Mouse (Mus musculus): Measurements from ENCODE around the gene Gm17545. TPM values are rescaled to one million over a fixed set of nuclear protein-coding genes. Genes with fewer than 3 reads are reported as not detected.
A peak's percentile ranks its signal among the peaks of the same experiment; 100 is the strongest.

Gene Gm17545
- polyA plus RNA-seq, 1 experiment from 2014 or later, result not detected

- Histone ChIP-seq H3K36me3 (no peaks in the 10 kb centered on the region), H3K27ac (no peak overlapping the region), H3K4me2 (no peak overlapping the region), H3K4me3 (no peak overlapping the region), H3K9ac (no peak overlapping the region), H3K4me1 (peaks cover 11% of the 10 kb centered on the region), H3K9me3 (no peaks in the 10 kb centered on the region), H3K27me3 (no peaks in the 10 kb centered on the region)
- WGBS, result 71% methylated on average over 10 of the region's 10 CpGs
- ATAC-seq (ENCODE audit: insufficient number of reproducible peaks, low FRiP score, low TSS enrichment, low read depth), result no peak
Measured at GRCm38 (mm10) chr9:22424196-22424595, 29.9 kb upstream of the Gm17545 start.

GRCm38 (mm10) chr9:22424719-22425118, 29.4 kb upstream of the Gm17545 start:
- 92% methylated on average over 4 of the region's 4 CpGs for WGBS
- H3K9me3 ChIP-seq, result no peaks in the 10 kb centered on the region
- no peaks in the 10 kb centered on the region for H3K27me3 ChIP-seq
- H3K36me3 ChIP-seq, result no peaks in the 10 kb centered on the region
- no peak for ATAC-seq (ENCODE audit: insufficient number of reproducible peaks, low FRiP score, low TSS enrichment, low read depth)
- no peak overlapping the region for H3K4me3 ChIP-seq
- H3K4me2 ChIP-seq, result no peak overlapping the region
- no peak overlapping the region for H3K27ac ChIP-seq
- H3K9ac ChIP-seq, result no peak overlapping the region
- peaks cover 12% of the 10 kb centered on the region for H3K4me1 ChIP-seq

GRCm38 (mm10) chr9:22428028-22428665, 25.9 kb upstream of the Gm17545 start:
- Histone ChIP-seq H3K4me1 (peaks cover 20% of the 10 kb centered on the region), H3K4me3 (no peak overlapping the region), H3K4me2 (no peak overlapping the region), H3K9ac (no peak overlapping the region), H3K27me3 (no peaks in the 10 kb centered on the region), H3K36me3 (no peaks in the 10 kb centered on the region), H3K27ac (no peak overlapping the region), H3K9me3 (no peaks in the 10 kb centered on the region)
- 13% methylated on average over 3 of the region's 4 CpGs for WGBS
- no peak for ATAC-seq (ENCODE audit: insufficient number of reproducible peaks, low FRiP score, low TSS enrichment, low read depth)

DNA sequence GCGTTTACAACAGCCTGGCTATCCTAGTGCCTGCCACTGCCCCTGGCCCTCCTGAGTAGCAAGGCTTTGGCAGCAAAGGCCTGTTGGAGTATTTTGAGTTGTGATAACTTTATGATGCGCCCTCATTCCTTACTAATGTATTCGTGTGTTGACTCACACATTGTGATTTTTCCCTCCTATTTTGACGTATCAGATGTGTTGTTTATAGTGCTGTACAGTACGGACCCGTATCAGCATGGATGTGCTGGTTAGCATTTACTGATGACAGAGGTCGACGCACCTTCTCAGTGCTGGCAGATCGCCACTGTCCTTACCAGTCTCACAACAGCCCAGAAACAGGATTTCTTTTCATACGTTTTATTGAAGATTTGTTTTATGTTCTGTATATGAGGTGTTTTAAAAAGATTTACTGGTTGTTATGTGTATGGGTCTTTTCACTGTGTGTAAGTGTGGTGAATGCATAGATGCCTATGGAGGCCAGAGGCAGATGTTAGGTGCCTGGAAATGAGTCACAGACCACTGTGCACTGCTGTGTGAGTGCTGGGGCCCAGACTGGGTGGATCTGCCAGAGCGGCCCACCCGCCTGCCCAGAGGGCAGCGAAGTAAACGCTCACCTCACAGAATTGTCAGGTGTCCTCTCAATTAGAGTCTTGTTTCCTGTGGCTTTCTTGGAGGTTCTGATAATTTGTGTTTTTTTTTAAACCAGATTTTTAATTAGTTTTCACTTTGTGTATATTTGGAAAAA, 25.3 kb upstream of the Gm17545 start:
- no peaks in the 10 kb centered on the region for H3K36me3 ChIP-seq
- H3K9ac ChIP-seq, result no peak overlapping the region
- no peaks in the 10 kb centered on the region for H3K9me3 ChIP-seq
- ATAC-seq (ENCODE audit: insufficient number of reproducible peaks, low FRiP score, low TSS enrichment, low read depth), result no peak
- no peak overlapping the region for H3K4me3 ChIP-seq
- H3K27ac ChIP-seq, result no peak overlapping the region
- no peaks in the 10 kb centered on the region for H3K27me3 ChIP-seq
- peaks cover 20% of the 10 kb centered on the region for H3K4me1 ChIP-seq
- WGBS, result 48% methylated on average over 14 of the region's 14 CpGs
- no peak overlapping the region for H3K4me2 ChIP-seq

DNA sequence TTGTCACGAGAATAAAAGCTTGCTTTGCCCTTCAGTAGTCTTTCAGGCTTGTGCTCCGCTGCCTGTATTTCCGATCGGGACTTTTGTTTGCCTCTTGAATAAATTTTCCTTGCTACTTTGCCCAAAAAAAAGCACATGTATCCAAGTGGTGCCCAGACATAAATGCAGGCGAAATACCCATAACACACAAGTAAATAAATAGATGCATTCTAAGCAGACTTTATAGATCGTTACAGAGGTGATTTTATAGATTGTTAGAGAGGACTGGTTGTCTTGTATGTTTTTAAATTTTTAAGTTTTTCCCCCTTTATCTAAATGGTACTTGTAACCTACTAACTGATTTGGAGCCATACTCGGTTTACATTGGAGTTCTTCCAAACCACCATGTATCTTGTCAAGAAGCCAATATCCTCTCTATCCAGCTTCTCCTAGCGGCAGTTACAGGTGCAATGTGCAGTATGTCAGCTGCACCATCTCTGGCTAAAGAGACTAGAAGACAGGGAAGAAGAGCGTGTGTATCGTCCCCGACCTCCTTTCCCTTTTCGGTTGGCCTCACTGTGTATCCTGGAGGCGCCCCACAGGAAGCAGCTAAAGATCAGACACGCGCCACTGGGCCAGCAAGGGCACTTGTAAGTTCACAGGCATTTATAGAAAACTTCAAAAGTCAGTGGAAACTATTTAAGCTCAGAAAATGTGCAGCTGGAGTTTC, 24.4 kb upstream of the Gm17545 start:
- H3K27me3 ChIP-seq, result no peaks in the 10 kb centered on the region
- WGBS, result 31% methylated on average over 15 of the region's 15 CpGs
- peaks cover 20% of the 10 kb centered on the region for H3K4me1 ChIP-seq
- no peak for ATAC-seq (ENCODE audit: insufficient number of reproducible peaks, low FRiP score, low TSS enrichment, low read depth)
- no peak overlapping the region for H3K9ac ChIP-seq
- H3K4me3 ChIP-seq, result no peak overlapping the region
- H3K9me3 ChIP-seq, result no peaks in the 10 kb centered on the region
- no peak overlapping the region for H3K27ac ChIP-seq
- peak overlapping the region; percentile 31; the same call in 1 of the 2 replicates for H3K4me2 ChIP-seq
- no peaks in the 10 kb centered on the region for H3K36me3 ChIP-seq

GRCm38 (mm10) chr9:22430315-22430840, 23.7 kb upstream of the Gm17545 start:
- Histone ChIP-seq H3K4me3 (no peak overlapping the region), H3K9ac (no peak overlapping the region), H3K27me3 (no peaks in the 10 kb centered on the region), H3K4me2 (0 out of 2 replicates have a peak overlapping the region, but pooled peaks have one; percentile 31), H3K36me3 (no peaks in the 10 kb centered on the region), H3K9me3 (no peaks in the 10 kb centered on the region), H3K4me1 (peaks cover 20% of the 10 kb centered on the region), H3K27ac (no peak overlapping the region)
- WGBS, result 21% methylated on average over 5 of the region's 5 CpGs
- no peak for ATAC-seq (ENCODE audit: insufficient number of reproducible peaks, low FRiP score, low TSS enrichment, low read depth)

DNA sequence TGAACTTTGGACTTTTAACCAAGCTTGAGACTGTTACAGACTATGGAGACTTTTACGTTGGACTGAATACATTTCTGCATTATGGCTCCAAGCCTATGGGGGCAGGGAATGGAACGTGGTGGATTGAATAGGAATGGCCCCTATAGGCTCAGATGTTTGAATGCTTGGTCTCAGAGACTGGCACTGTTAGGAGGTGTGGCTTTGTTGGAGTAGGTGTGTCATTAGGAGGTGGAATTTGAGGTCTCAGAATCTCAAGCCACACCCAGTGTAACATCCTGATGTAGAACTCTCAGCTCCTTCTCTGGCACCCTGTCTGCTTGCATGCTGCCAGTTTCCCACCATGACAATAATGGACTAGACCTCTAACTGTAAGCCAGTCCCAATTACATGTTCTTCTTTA, 20.9 kb upstream of the Gm17545 start:
- no peak for ATAC-seq (ENCODE audit: insufficient number of reproducible peaks, low FRiP score, low TSS enrichment, low read depth)
- no peak overlapping the region for H3K27ac ChIP-seq
- 72% methylated on average over 2 of the region's 2 CpGs for WGBS

DNA sequence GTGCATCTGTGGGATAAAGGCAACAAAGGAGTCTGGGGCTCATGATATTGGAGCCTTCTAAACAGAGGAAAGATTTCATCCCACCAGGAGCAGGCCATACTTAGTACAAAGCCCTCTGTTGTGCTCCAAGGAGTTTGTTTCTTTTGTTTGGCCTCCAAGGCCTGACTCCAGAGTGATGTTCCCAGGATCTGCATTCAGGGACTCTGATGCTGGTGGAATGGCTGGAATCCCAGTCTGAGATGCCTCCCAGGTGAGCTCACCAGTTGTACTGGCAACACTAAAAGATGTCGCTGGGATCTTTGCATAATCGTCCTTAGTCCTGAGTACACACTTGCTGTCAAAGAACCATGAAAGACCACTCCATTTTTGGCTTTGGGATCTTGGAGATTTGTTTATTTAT, 20.0 kb upstream of the Gm17545 start:
- no peaks in the 10 kb centered on the region for H3K36me3 ChIP-seq
- no peak overlapping the region for H3K9ac ChIP-seq
- H3K27ac ChIP-seq, result no peak overlapping the region
- H3K4me1 ChIP-seq, result peaks cover 9% of the 10 kb centered on the region
- WGBS, result 87% methylated on average over 2 of the region's 2 CpGs
- no peak overlapping the region for H3K4me2 ChIP-seq
- no peaks in the 10 kb centered on the region for H3K27me3 ChIP-seq
- H3K9me3 ChIP-seq, result no peaks in the 10 kb centered on the region
- H3K4me3 ChIP-seq, result no peak overlapping the region
- ATAC-seq (ENCODE audit: insufficient number of reproducible peaks, low FRiP score, low TSS enrichment, low read depth), result no peak

More for the DNA sequence above, 20.9 kb upstream of the Gm17545 start:
- Histone ChIP-seq H3K9me3 (no peaks in the 10 kb centered on the region), H3K4me1 (peaks cover 18% of the 10 kb centered on the region), H3K9ac (no peak overlapping the region), H3K4me3 (no peak overlapping the region), H3K36me3 (no peaks in the 10 kb centered on the region), H3K4me2 (no peak overlapping the region), H3K27me3 (no peaks in the 10 kb centered on the region)

DNA sequence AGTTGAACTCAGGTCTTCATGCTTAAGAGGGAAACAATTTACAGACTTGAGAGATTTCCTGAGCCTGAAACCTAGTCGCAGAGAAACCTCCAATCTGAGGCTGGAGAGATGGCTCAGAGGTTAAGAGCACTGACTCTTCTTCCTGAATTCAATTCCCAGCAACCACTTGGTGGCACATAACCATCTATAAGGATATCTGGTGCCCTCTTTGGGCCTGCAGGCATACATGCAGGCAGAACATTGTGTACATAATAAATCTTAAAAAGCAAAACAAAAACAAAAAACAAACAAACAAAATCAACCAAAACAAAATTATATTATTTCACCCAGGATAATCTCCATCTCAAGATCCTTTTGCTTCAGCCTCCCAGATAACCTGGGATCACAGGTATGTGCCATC, 15.3 kb upstream of the Gm17545 start:
- Histone ChIP-seq H3K4me1 (no peaks in the 10 kb centered on the region), H3K36me3 (no peaks in the 10 kb centered on the region; the same call in 1 of the 2 replicates), H3K4me2 (no peak overlapping the region), H3K4me3 (no peak overlapping the region), H3K9me3 (no peaks in the 10 kb centered on the region), H3K27me3 (no peaks in the 10 kb centered on the region), H3K9ac (no peak overlapping the region), H3K27ac (no peak overlapping the region)
- no peak for ATAC-seq (ENCODE audit: insufficient number of reproducible peaks, low FRiP score, low TSS enrichment, low read depth)
- WGBS, result 64% methylated on average over 1 of the region's 1 CpGs

DNA sequence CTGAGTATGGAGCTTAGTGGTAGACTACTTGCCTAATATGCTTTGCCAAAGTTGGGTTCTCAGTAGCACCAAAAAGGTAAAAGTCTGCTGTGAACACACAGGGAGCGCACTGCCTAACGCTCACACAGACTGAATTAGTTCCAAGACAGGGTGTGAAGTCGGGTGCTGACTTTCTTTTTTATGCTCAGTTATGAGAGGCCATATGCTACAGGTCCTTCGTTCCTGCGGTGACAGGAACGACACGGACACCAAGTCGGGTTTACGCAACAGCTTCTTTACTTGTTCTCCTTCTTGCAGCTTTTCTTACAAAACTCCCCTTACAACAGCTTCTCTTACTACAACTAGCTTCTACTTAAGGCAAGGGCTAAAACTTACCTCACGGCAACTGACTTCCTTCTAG, 10.9 kb upstream of the Gm17545 start:
- H3K4me3 ChIP-seq, result no peak overlapping the region
- peaks cover 21% of the 10 kb centered on the region for H3K36me3 ChIP-seq
- WGBS, result 82% methylated on average over 10 of the region's 10 CpGs
- H3K9me3 ChIP-seq, result no peaks in the 10 kb centered on the region
- no peak for ATAC-seq (ENCODE audit: insufficient number of reproducible peaks, low FRiP score, low TSS enrichment, low read depth)
- H3K4me2 ChIP-seq, result no peak overlapping the region
- H3K27ac ChIP-seq, result no peak overlapping the region
- H3K4me1 ChIP-seq, result no peaks in the 10 kb centered on the region
- no peak overlapping the region for H3K9ac ChIP-seq
- no peaks in the 10 kb centered on the region for H3K27me3 ChIP-seq

DNA sequence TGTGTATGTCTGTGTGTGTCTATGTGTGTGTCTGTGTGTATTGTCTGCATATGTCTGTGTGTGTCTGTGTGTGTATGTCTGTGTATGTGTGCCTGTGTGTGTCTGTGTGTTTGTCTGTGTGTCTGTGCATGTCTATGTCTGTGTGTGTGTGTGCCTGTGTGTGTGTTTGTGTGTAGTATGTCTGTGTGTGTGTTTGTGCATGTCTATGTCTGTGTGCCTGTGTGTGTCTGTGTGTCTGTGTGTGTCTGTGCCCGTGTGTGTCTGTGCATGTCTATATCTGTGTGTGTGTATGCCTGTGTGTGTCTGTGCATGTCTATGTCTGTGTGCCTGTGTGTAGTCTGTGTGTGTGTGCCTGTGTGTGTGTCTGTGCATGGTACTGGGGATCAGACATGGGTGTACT, 9.0 kb upstream of the Gm17545 start:
- Histone ChIP-seq H3K4me1 (no peaks in the 10 kb centered on the region), H3K9ac (no peak overlapping the region), H3K36me3 (peaks cover 41% of the 10 kb centered on the region), H3K4me3 (no peak overlapping the region), H3K9me3 (no peaks in the 10 kb centered on the region), H3K27ac (no peak overlapping the region), H3K4me2 (no peak overlapping the region), H3K27me3 (no peaks in the 10 kb centered on the region)
- no peak for ATAC-seq (ENCODE audit: insufficient number of reproducible peaks, low FRiP score, low TSS enrichment, low read depth)
- 87% methylated on average over 1 of the region's 1 CpGs for WGBS

DNA sequence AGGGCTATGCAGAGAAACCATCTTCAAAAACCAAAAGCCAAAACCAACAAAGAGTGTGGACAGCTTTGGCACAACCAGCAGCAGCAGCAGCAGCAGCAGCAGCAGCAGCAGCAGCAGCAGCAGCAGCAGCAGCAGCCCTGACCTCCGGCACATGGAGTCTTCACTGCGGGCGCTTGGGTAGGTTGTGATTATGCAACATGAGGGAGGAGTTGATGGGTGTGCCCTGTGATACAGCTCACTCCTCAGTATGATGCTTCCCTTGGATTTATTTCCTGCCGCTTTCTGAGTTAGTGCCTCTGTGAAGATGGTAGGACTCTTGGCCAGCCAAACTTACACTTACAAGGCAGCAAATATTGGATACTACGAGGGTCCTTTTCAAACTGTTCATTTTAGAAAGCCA, 6.9 kb upstream of the Gm17545 start:
- Histone ChIP-seq H3K9me3 (no peaks in the 10 kb centered on the region), H3K4me3 (no peak overlapping the region), H3K27ac (no peak overlapping the region), H3K27me3 (no peaks in the 10 kb centered on the region), H3K9ac (no peak overlapping the region), H3K36me3 (peaks cover 58% of the 10 kb centered on the region), H3K4me2 (no peak overlapping the region), H3K4me1 (no peaks in the 10 kb centered on the region)
- 88% methylated on average over 5 of the region's 5 CpGs for WGBS
- no peak for ATAC-seq (ENCODE audit: insufficient number of reproducible peaks, low FRiP score, low TSS enrichment, low read depth)

All from limb, embryonic 15.5 days (tissue).